ENCODE assay signal across 8 mouse cellular contexts in the genomic region with DNA sequence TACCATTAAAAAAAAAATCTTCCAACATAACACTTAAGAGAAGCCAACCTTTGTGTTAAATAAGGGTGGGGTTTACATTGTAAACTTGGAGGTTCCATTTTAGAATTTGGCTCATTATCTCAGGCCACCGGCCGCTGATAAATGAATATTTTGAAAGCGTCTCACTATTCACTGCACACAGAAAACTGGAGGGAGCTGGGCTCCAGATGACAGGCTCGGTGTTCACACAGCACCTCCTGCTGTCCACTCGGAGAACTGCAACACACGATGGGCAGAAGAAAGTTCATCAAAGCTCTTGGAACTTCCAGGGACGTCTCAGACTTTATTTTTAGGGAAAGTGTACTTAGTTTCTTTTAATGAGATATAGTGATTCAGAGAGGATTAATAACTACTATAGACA.
DNase-seq lines count a peak whose midpoint lies in the region; ATAC-seq and TF ChIP-seq lines count a peak whose summit lies in the region.

No protein-coding gene starts in this region.

- DNase-seq in B cell, adult 2 months: peak; percentile 53 to 56
- peak; percentile 1 for DNase-seq in G1E (ENCODE audit: low spot score)
- DNase-seq in cerebellum, adult 11-12 months: peak; percentile 56
- DNase-seq in kidney, postnatal 36 days: peak; percentile 44 to 81
- peak; percentile 15 to 20 for DNase-seq in lung, adult 18-20 months
- peak; percentile 25 to 40 for DNase-seq in right cerebral cortex, postnatal 36 days (ENCODE audit: low spot score in 2 of 2)

- no peaks in the 10 kb centered on the region for H3K36me3 ChIP-seq in G1E (replicated peaks)

- H3K4me1 ChIP-seq in G1E (ENCODE audit: insufficient read depth, low read depth, low read length): no peaks in the 10 kb centered on the region

- H3K27me3 ChIP-seq in G1E (ENCODE audit: insufficient read depth, low read length): peaks cover 5% of the 10 kb centered on the region

- H3K9me3 ChIP-seq in G1E (replicated peaks): no peaks in the 10 kb centered on the region

- peak; percentile 34; the same call in 1 of the 2 replicates for ATAC-seq in G1E (ENCODE audit: extremely low read depth, insufficient number of reproducible peaks, low FRiP score, poor library complexity, severe bottlenecking)
- peak; percentile 79 for ATAC-seq in frontal cortex, adult (ENCODE audit: low TSS enrichment)
- no peak for ATAC-seq in monocyte, adult 5-6 weeks (replicated peaks; ENCODE audit: insufficient number of reproducible peaks, low FRiP score, low TSS enrichment, poor library complexity, severe bottlenecking)

- TF ChIP-seq CTCF in G1E (IDR thresholded peaks at IDR 0.05; ENCODE audit: low read depth, low read length): peak; percentile 71

- H3K4me3 ChIP-seq in G1E (ENCODE audit: low read depth, low read length): no peak overlapping the region

Comparison
In these comparisons a context has a peak if more than half of its experiments do, and no peak if none do; other contexts are left out.
1. DNase-seq: peak in every context shown above with its lines; median percentile 62 in kidney, postnatal 36 days; 56 in cerebellum, adult 11-12 months; 54 in B cell, adult 2 months; 32 in right cerebral cortex, postnatal 36 days; 18 in lung, adult 18-20 months; 1 in G1E.